In genomic region chr16:62912246-62912645, GRCm38 (mm10) we compare ENCODE assay signal across 21 mouse cellular contexts. TPM values are rescaled to one million over a fixed set of nuclear protein-coding genes. Genes with fewer than 3 reads are reported as not detected.
DNase-seq lines count a peak whose midpoint lies in the region; ATAC-seq lines count a peak whose summit lies in the region.
"Had no signal": no experiment of that assay in that cellular context is flagged by ENCODE, and none has a peak within 500 bp of the region (broad histone marks: within the 10 kb centered on the region; RNA-seq: fewer than 3 reads in every experiment).

No protein-coding gene starts in this region.

- H3K27me3 ChIP-seq in forebrain, embryonic 14.5 days (replicated peaks; ENCODE audit: control insufficient read depth, insufficient read depth, low read length): no peaks in the 10 kb centered on the region
- no peaks in the 10 kb centered on the region for H3K27me3 ChIP-seq in forebrain, embryonic 16.5 days (replicated peaks; ENCODE audit: control insufficient read depth, insufficient read depth, low read length)
- H3K27me3 ChIP-seq: hindbrain, embryonic 13.5 days; limb, embryonic 15.5 days; megakaryocyte, embryonic 14.5 days; midbrain, embryonic 15.5 days; neural tube, embryonic 15.5 days had no signal

- ATAC-seq in forebrain, embryonic 14.5 days: no peak
- no peak for ATAC-seq in forebrain, embryonic 16.5 days
- ATAC-seq: inflammation-experienced regulatory T-cells, adult 6 months; midbrain, embryonic 15.5 days had no signal

- H3K4me3 ChIP-seq in forebrain, embryonic 14.5 days (ENCODE audit: low read depth, low read length): no peak overlapping the region
- H3K4me3 ChIP-seq in forebrain, embryonic 16.5 days (replicated peaks; ENCODE audit: low read length): no peak overlapping the region
- H3K4me3 ChIP-seq: hindbrain, embryonic 13.5 days; limb, embryonic 15.5 days; megakaryocyte, embryonic 14.5 days; midbrain, embryonic 15.5 days; neural tube, embryonic 15.5 days had no signal

- H3K9me3 ChIP-seq in forebrain, embryonic 14.5 days (replicated peaks; ENCODE audit: control insufficient read depth, low read length): no peaks in the 10 kb centered on the region
- no peaks in the 10 kb centered on the region for H3K9me3 ChIP-seq in forebrain, embryonic 16.5 days (ENCODE audit: control insufficient read depth, low read length)
- H3K9me3 ChIP-seq: hindbrain, embryonic 13.5 days; limb, embryonic 15.5 days; megakaryocyte, embryonic 14.5 days; midbrain, embryonic 15.5 days; neural tube, embryonic 15.5 days had no signal

- 66% methylated on average over 2 of the region's 2 CpGs for WGBS in forebrain, embryonic 14.5 days
- WGBS in forebrain, embryonic 16.5 days: 51% methylated on average over 2 of the region's 2 CpGs

- intact Hi-C loops in left cerebral cortex, postnatal 4 days (cut with DNase I): no loop called here

- H3K36me3 ChIP-seq in forebrain, embryonic 14.5 days (ENCODE audit: control insufficient read depth, insufficient read depth, low read length): no peaks in the 10 kb centered on the region
- H3K36me3 ChIP-seq in forebrain, embryonic 16.5 days (ENCODE audit: control insufficient read depth, insufficient read depth): no peaks in the 10 kb centered on the region
- H3K36me3 ChIP-seq: hindbrain, embryonic 13.5 days; limb, embryonic 15.5 days; midbrain, embryonic 15.5 days; neural tube, embryonic 15.5 days had no signal

- H3K4me1 ChIP-seq in forebrain, embryonic 14.5 days (ENCODE audit: control insufficient read depth, insufficient read depth, low read length): no peaks in the 10 kb centered on the region
- no peaks in the 10 kb centered on the region for H3K4me1 ChIP-seq in forebrain, embryonic 16.5 days (replicated peaks; ENCODE audit: control insufficient read depth, insufficient read depth, low read length)
- H3K4me1 ChIP-seq: hindbrain, embryonic 13.5 days; limb, embryonic 15.5 days; megakaryocyte, embryonic 14.5 days; midbrain, embryonic 15.5 days; neural tube, embryonic 15.5 days had no signal

- H3K4me2 ChIP-seq in forebrain, embryonic 14.5 days (ENCODE audit: low read length): no peak overlapping the region
- no peak overlapping the region for H3K4me2 ChIP-seq in forebrain, embryonic 16.5 days (ENCODE audit: low read length)
- H3K4me2 ChIP-seq: hindbrain, embryonic 13.5 days; limb, embryonic 15.5 days; midbrain, embryonic 15.5 days; neural tube, embryonic 15.5 days had no signal

- H3K9ac ChIP-seq in forebrain, embryonic 14.5 days (ENCODE audit: low read length): no peak overlapping the region
- no peak overlapping the region for H3K9ac ChIP-seq in forebrain, embryonic 16.5 days (replicated peaks; ENCODE audit: low read depth, low read length)
- H3K9ac ChIP-seq: hindbrain, embryonic 13.5 days; limb, embryonic 15.5 days; midbrain, embryonic 15.5 days; neural tube, embryonic 15.5 days had no signal

- DNase-seq in forebrain, embryonic 14.5 days (ENCODE audit: low spot score): peak; percentile 33
- peak; percentile 2 for DNase-seq in left cerebral cortex, postnatal 4 days
- no peak for DNase-seq in left cerebral cortex, adult 11 months (ENCODE audit: low spot score)
- DNase-seq in ovary, adult 18-20 months (ENCODE audit: low spot score): peak; percentile 16
- DNase-seq in ovary, postnatal 10 days (ENCODE audit: low spot score): no peak
- peak; percentile 5 for DNase-seq in lung, postnatal 14 days
- DNase-seq in spleen, postnatal 10 days (ENCODE audit: low spot score in 2 of 2): no peak
- DNase-seq: adrenal gland, adult 2 months; B cell, adult 2 months; cerebellum, postnatal 25 days; gastrocnemius, postnatal 10 days; kidney, adult 2 months; kidney, postnatal 36 days; thymus, adult 2 months had no signal

- H3K27ac ChIP-seq in forebrain, embryonic 14.5 days (ENCODE audit: low read depth, low read length): no peak overlapping the region
- H3K27ac ChIP-seq in forebrain, embryonic 16.5 days (ENCODE audit: low read length): no peak overlapping the region
- H3K27ac ChIP-seq: hindbrain, embryonic 13.5 days; limb, embryonic 15.5 days; midbrain, embryonic 15.5 days; neural tube, embryonic 15.5 days had no signal

RNA-seq across cellular contexts. Expression of gene Pros1, which starts 58.1 kb away (rescaled TPM):
- 8.4 and 10.6 TPM in 2 replicates for polyA plus RNA-seq in forebrain, embryonic 14.5 days (2014; fragmentation: Nextera tagmentation; extraction: Ambion mirVana)
- 8.7 and 10.9 TPM in 2 replicates for polyA plus RNA-seq in forebrain, embryonic 16.5 days (2015; fragmentation: Nextera tagmentation; extraction: Ambion mirVana)
- 1 to 10 TPM; 7.0 to 7.8 TPM for total RNA-seq in left cerebral cortex, postnatal 4 days (2021)

Comparison
In these comparisons a context has a peak if more than half of its experiments do, and no peak if none do; other contexts are left out.
1. DNase-seq: peak in forebrain, embryonic 14.5 days (single experiment), left cerebral cortex, postnatal 4 days (single experiment), ovary, adult 18-20 months (single experiment) and lung, postnatal 14 days (single experiment); none in left cerebral cortex, adult 11 months (single experiment), ovary, postnatal 10 days (single experiment) and spleen, postnatal 10 days (0 of 2).